Mouse (Mus musculus) heart, adult 2 months (tissue): ENCODE measurements at regions not wholly inside any gene's neighbourhood (a gene's known extent, or its start where the extent isn't known, plus 50 kb on each side); places are given as distances from the start of the nearest gene placed in this dataset.

ENCODE experiments used
- DNase-seq, 2 experiments: peaks; one replicate each; pipeline ENCODE4 v3.0.0; 2021
- H3K27ac ChIP-seq: fragments of 200-600 bp; 2 replicates; pipeline ENCODE4 v1.8.1; 2022
- H3K27me3 ChIP-seq: fragments of 200-500 bp; 2 replicates; pipeline ENCODE4 v1.6.1; 2012; ENCODE audit warnings: mild to moderate bottlenecking, low read length, inconsistent platforms, mixed read lengths; ENCODE audit not compliant: control insufficient read depth, insufficient read depth
- H3K36me3 ChIP-seq: fragments of 200-500 bp; 2 replicates; pipeline ENCODE4 v1.6.1; 2012; ENCODE audit warnings: low read length, inconsistent platforms; ENCODE audit not compliant: control insufficient read depth, insufficient read depth
- H3K4me1 ChIP-seq: fragments of 200-500 bp; 2 replicates; pipeline ENCODE4 v1.6.1; 2011; ENCODE audit warnings: low read length; ENCODE audit not compliant: control insufficient read depth, insufficient read depth
- H3K4me3 ChIP-seq: fragments of 200-600 bp; 2 replicates; pipeline ENCODE4 v1.8.1; 2022
- H3K79me2 ChIP-seq: fragments of 200-500 bp; replicated peaks from 2 replicates; pipeline ENCODE4 v1.6.1; 2012; ENCODE audit warnings: mild to moderate bottlenecking, inconsistent platforms, low read length, moderate library complexity, mixed read lengths; ENCODE audit not compliant: control insufficient read depth, insufficient read depth
- H3K9ac ChIP-seq: fragments of 200-500 bp; 2 replicates; pipeline ENCODE4 v1.6.1; 2012; ENCODE audit warnings: low read depth, mild to moderate bottlenecking, control low read depth, inconsistent platforms, low read length, mixed read lengths
- CTCF ChIP-seq: fragments of 200-600 bp; IDR thresholded peaks from 2 replicates; pipeline ENCODE4 v1.8.1; 2022; ENCODE audit warnings: antibody characterized with exemption, mild to moderate bottlenecking, moderate library complexity
- EP300 ChIP-seq: fragments of 200-500 bp; IDR thresholded peaks from 2 replicates; pipeline ENCODE4 v1.6.1; 2011; ENCODE audit warnings: low read depth, low read length, control low read depth; ENCODE audit not compliant: insufficient read depth
- POLR2A ChIP-seq: fragments of 200-500 bp; IDR thresholded peaks from 2 replicates; pipeline ENCODE4 v1.6.1; 2011; ENCODE audit warnings: mild to moderate bottlenecking, low read depth, low read length, control low read depth; ENCODE audit not compliant: insufficient read depth
- WGBS: fragments of 180-500 bp; shearing (Covaris S2); methylation state at CpG from one replicate; pipeline ENCODE4 v1.1.7; 2018; 5-methylcytosine and 5-hydroxymethylcytosine counted together
- intact Hi-C: fragments of 180-260 bp; cut with DNase I; formaldehyde crosslinking; loops from one replicate; pipeline ENCODE4 v1.15.1; 2025

DNA sequence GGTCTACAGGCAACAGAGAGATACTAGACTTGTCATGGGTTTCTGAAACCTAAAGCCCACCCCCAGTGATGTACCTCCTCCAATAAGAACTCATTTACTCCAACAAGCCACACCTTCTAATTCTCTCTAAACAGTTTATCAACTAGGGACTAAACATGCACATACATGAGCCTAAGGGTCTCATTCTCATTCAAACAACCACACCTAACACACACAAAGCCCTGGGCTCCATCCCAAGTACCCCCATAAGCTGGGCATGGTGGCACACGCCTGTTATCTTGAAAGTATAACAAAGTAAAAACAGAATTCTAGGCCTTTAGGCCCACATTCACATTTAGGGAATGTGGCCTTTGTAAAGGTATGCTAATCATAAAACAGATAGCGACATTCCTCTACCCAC, 137.9 kb downstream of the Rplp1 start:
- no peaks in the 10 kb centered on the region for H3K79me2 ChIP-seq
- 91% methylated on average over 2 of the region's 2 CpGs for WGBS
- intact Hi-C loops = no loop called here

GRCm38 (mm10) chr9:61770207-61770955, 144.0 kb downstream of the Rplp1 start:
- no peak for DNase-seq
- Histone ChIP-seq H3K9ac (no peak overlapping the region), H3K27me3 (no peaks in the 10 kb centered on the region), H3K27ac (no peak overlapping the region), H3K4me1 (no peaks in the 10 kb centered on the region), H3K36me3 (no peaks in the 10 kb centered on the region), H3K4me3 (no peak overlapping the region), H3K79me2 (no peaks in the 10 kb centered on the region)
- intact Hi-C loops = no loop called here
- WGBS = 78% methylated on average over 17 of the region's 17 CpGs
- TF ChIP-seq EP300 (no peak), CTCF (no peak), POLR2A (no peak)

More for the DNA sequence above, 137.9 kb downstream of the Rplp1 start:
- Histone ChIP-seq H3K36me3 (no peaks in the 10 kb centered on the region), H3K9ac (no peak overlapping the region), H3K4me3 (no peak overlapping the region), H3K27me3 (no peaks in the 10 kb centered on the region), H3K27ac (no peak overlapping the region), H3K4me1 (no peaks in the 10 kb centered on the region)
- TF ChIP-seq POLR2A (no peak), CTCF (no peak), EP300 (no peak)
- no peak for DNase-seq

- Histone ChIP-seq H3K4me1 (no peaks in the 10 kb centered on the region), H3K79me2 (no peaks in the 10 kb centered on the region), H3K27me3 (no peaks in the 10 kb centered on the region), H3K27ac (no peak overlapping the region), H3K36me3 (no peaks in the 10 kb centered on the region), H3K9ac (no peak overlapping the region), H3K4me3 (no peak overlapping the region)
- intact Hi-C loops = no loop called here
- no peak for TF ChIP-seq EP300
- no peak for TF ChIP-seq CTCF
- no peak for TF ChIP-seq POLR2A
- no peak for DNase-seq
- WGBS = 66% methylated on average over 6 of the region's 6 CpGs
Measured at GRCm38 (mm10) chr9:61766187-61766586, 148.2 kb downstream of the Rplp1 start.

DNA sequence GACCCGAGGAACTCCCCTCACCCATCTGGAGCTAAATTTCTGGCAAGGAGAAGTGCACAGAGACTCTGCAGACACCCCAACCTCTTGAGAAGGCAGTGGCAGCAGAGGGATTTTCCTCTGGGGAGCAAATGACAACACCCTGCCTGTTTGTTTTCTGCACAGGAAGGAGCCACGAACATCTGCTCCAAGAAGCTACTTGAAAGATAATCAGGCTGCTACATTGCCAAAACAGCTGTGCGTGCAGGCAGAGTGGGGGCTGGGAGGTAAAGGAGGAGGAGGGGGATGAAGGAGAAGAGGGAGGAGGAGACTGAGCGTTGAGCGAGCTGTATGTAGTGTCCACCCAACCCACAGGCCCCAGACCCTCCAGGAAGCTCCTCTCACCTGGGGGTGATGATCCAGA, 149.0 kb downstream of the Rplp1 start:
- no peak overlapping the region for H3K27ac ChIP-seq
- H3K79me2 ChIP-seq = no peaks in the 10 kb centered on the region
- DNase-seq = no peak
- H3K36me3 ChIP-seq = no peaks in the 10 kb centered on the region
- no peaks in the 10 kb centered on the region for H3K27me3 ChIP-seq
- H3K9ac ChIP-seq = no peak overlapping the region
- H3K4me3 ChIP-seq = no peak overlapping the region
- intact Hi-C loops = no loop called here
- WGBS = 24% methylated on average over 5 of the region's 5 CpGs
- TF ChIP-seq CTCF (no peak), EP300 (no peak), POLR2A (no peak)
- H3K4me1 ChIP-seq = no peaks in the 10 kb centered on the region

GRCm38 (mm10) chr9:61757806-61758205, 156.5 kb downstream of the Rplp1 start:
- TF ChIP-seq EP300 (no peak), CTCF (no peak), POLR2A (no peak)
- H3K27ac ChIP-seq = no peak overlapping the region
- WGBS = 88% methylated on average over 3 of the region's 3 CpGs
- no peaks in the 10 kb centered on the region for H3K79me2 ChIP-seq
- no peak overlapping the region for H3K4me3 ChIP-seq
- no peaks in the 10 kb centered on the region for H3K4me1 ChIP-seq
- H3K36me3 ChIP-seq = no peaks in the 10 kb centered on the region
- H3K9ac ChIP-seq = no peak overlapping the region
- DNase-seq = no peak
- H3K27me3 ChIP-seq = peaks cover 1% of the 10 kb centered on the region; the same call in 1 of the 2 replicates
- intact Hi-C loops = no loop called here

DNA sequence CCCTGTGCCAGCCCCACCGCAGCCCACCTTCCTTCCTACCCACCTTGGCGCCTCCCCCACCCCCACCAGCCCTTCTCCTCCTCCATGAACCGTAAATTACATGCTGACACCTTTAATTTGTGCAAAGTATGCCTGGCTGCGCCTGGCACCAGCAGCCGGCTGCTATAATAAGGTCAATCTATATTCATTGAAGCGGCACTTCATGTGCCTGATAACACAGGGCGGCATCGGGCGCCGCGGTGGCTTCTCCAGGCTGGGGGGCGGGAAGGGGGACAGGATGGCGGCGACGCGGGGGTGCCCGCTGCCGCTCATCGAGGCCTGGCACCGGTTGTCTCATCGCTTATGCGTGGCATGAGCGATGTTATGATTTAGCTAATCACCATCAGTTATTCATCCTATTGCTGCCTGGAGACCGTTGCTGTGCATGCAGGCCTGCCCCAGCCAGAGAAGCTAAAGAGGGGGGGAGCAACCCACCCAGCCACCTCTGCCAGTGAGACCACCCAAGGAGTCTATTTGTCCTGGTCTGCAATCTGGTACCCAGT, 157.5 kb downstream of the Rplp1 start:
- no peaks in the 10 kb centered on the region for H3K4me1 ChIP-seq
- no peaks in the 10 kb centered on the region for H3K79me2 ChIP-seq
- no peak for TF ChIP-seq POLR2A
- no peak for TF ChIP-seq CTCF
- TF ChIP-seq EP300 = no peak
- no peaks in the 10 kb centered on the region for H3K36me3 ChIP-seq
- no peak for DNase-seq
- no peak overlapping the region for H3K4me3 ChIP-seq
- H3K9ac ChIP-seq = no peak overlapping the region
- intact Hi-C loops = no loop called here
- H3K27ac ChIP-seq = no peak overlapping the region
- H3K27me3 ChIP-seq = peaks cover 1% of the 10 kb centered on the region; the same call in 1 of the 2 replicates
- 58% methylated on average over 24 of the region's 24 CpGs for WGBS
